Mouse (Mus musculus) kidney, adult 2 months (tissue): ENCODE measurements around the gene Brap. TPM values are rescaled to one million over a fixed set of nuclear protein-coding genes. Genes with fewer than 3 reads are reported as not detected.
A peak's percentile ranks its signal among the peaks of the same experiment; 100 is the strongest.
"Not testable (repeated sequence)": the region's sequence is repeated elsewhere in the genome, so short reads cannot be mapped to it uniquely, and the experiment has no call there.

Experiments
- DNase-seq: peaks from one replicate; pipeline ENCODE4 v3.0.0; 2021
- H3K27ac ChIP-seq: fragments of 200-500 bp; 2 replicates; pipeline ENCODE4 v1.5.1; 2012; ENCODE audit warnings: low read depth, low read length, control low read depth, inconsistent platforms; ENCODE audit not compliant: insufficient read depth
- H3K27me3 ChIP-seq: fragments of 200-500 bp; replicated peaks from 2 replicates; pipeline ENCODE4 v1.6.1; 2012; ENCODE audit warnings: mild to moderate bottlenecking, moderate library complexity, low read length, inconsistent platforms; ENCODE audit not compliant: control insufficient read depth, insufficient read depth
- H3K36me3 ChIP-seq: fragments of 200-500 bp; 2 replicates; pipeline ENCODE4 v1.6.1; 2012; ENCODE audit warnings: mild to moderate bottlenecking, moderate library complexity, low read length, inconsistent platforms; ENCODE audit not compliant: control insufficient read depth, insufficient read depth
- H3K4me1 ChIP-seq: fragments of 200-500 bp; 2 replicates; pipeline ENCODE4 v1.6.1; 2011; ENCODE audit warnings: low read length; ENCODE audit not compliant: control insufficient read depth, insufficient read depth
- H3K4me3 ChIP-seq: fragments of 200-500 bp; 2 replicates; pipeline ENCODE4 v1.5.1; 2011; ENCODE audit warnings: mild to moderate bottlenecking, low read depth, low read length, control low read depth; ENCODE audit not compliant: insufficient read depth
- CTCF ChIP-seq: fragments of 200-500 bp; conservative IDR thresholded peaks from 2 replicates; pipeline ENCODE4 v1.5.1; 2011; ENCODE audit warnings: low read depth, mild to moderate bottlenecking, control low read depth, low read length, moderate library complexity, mixed read lengths; ENCODE audit not compliant: insufficient read depth, insufficient read length
- POLR2A ChIP-seq: fragments of 200-500 bp; IDR thresholded peaks from one replicate; pipeline ENCODE4 v1.6.1; 2011; ENCODE audit warnings: low read depth, low read length, control low read depth
- WGBS: fragments of 180-500 bp; shearing (Covaris S2); methylation state at CpG from one replicate; pipeline ENCODE4 v1.1.7; 2018; 5-methylcytosine and 5-hydroxymethylcytosine counted together
- polyA plus RNA-seq: library from polyadenylated mRNA; depleted of rRNA; stranded (reverse); fragments of >200 nt; gene quantifications from 2 replicates; pipeline ENCODE4 v1.2.3, GENCODE M21; 2012

Gene Brap
- polyA plus RNA-seq, 1 experiment: 50.1 TPM

- H3K27ac ChIP-seq: no peak overlapping the region
- H3K36me3 ChIP-seq: peaks cover 11% of the 10 kb centered on the region
- TF ChIP-seq CTCF: no peak
- TF ChIP-seq POLR2A: no peak
- H3K27me3 ChIP-seq: no peaks in the 10 kb centered on the region
- 93% methylated on average over 2 of the region's 2 CpGs for WGBS
- H3K4me1 ChIP-seq: peaks cover 3% of the 10 kb centered on the region; the same call in 1 of the 2 replicates
- H3K4me3 ChIP-seq: no peak overlapping the region
- DNase-seq: no peak
Measured at GRCm38 (mm10) chr5:121682250-121682649, 21.9 kb downstream of the Brap start.

DNA sequence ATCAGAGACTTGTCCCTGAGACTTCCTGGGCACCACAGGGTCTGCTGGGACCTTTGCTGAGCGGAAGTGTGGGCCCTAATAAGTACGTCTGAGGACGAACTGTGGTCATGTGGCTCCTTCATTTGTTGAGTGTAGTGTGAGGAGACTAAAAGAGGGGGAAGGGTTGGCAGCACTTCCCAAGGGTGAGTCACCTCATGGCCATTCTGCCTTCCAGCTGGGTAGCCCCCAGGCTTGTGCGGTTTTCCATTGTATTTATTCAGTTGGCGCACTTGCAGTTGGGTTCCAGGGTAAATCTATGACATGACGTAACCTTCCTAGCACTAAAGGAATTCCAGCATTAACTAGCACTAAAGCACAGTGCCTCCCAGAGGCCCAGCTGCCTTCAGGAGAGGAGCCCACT lies 25.1 kb downstream of the Brap start:
- TF ChIP-seq POLR2A (no peak), CTCF (no peak)
- Histone ChIP-seq H3K4me1 (peaks cover 6% of the 10 kb centered on the region; the same call in 1 of the 2 replicates), H3K27ac (no peak overlapping the region), H3K36me3 (peaks cover 9% of the 10 kb centered on the region), H3K4me3 (no peak overlapping the region), H3K27me3 (no peaks in the 10 kb centered on the region)
- WGBS: 83% methylated on average over 6 of the region's 6 CpGs
- no peak for DNase-seq

- 0 out of 2 replicates have a peak overlapping the region, but pooled peaks have one; percentile 11 for H3K27ac ChIP-seq
- H3K4me1 ChIP-seq: peaks cover 11% of the 10 kb centered on the region; the same call in 1 of the 2 replicates
- H3K27me3 ChIP-seq: no peaks in the 10 kb centered on the region
- peak; percentile 45 for TF ChIP-seq CTCF
- TF ChIP-seq POLR2A: no peak
- 45% methylated on average over 15 of the region's 15 CpGs for WGBS
- peaks cover 9% of the 10 kb centered on the region for H3K36me3 ChIP-seq
- no peak overlapping the region for H3K4me3 ChIP-seq
- peak; percentile 78 for DNase-seq
Measured at GRCm38 (mm10) chr5:121686113-121686898, 25.9 kb downstream of the Brap start.

- Histone ChIP-seq H3K4me1 (peaks cover 11% of the 10 kb centered on the region; the same call in 1 of the 2 replicates), H3K27ac (peak overlapping the region; percentile 58), H3K36me3 (no peaks in the 10 kb centered on the region; the same call in 1 of the 2 replicates), H3K4me3 (no peak overlapping the region), H3K27me3 (no peaks in the 10 kb centered on the region)
- TF ChIP-seq POLR2A: no peak
- peak; percentile 7; the same call in 1 of the 2 replicates for TF ChIP-seq CTCF
- 41% methylated on average over 7 of the region's 7 CpGs for WGBS
- DNase-seq: peak; percentile 94
Measured at GRCm38 (mm10) chr5:121690482-121691211, 30.3 kb downstream of the Brap start.

- H3K4me1 ChIP-seq, H3K36me3 ChIP-seq, H3K27me3 ChIP-seq, H3K4me3 ChIP-seq, DNase-seq, H3K27ac ChIP-seq: not testable (repeated sequence)
- WGBS: 91% methylated on average over 7 of the region's 7 CpGs
Measured at GRCm38 (mm10) chr5:121691436-121691835, 31.1 kb downstream of the Brap start.

- no peak for DNase-seq
- Histone ChIP-seq H3K4me1 (peaks cover 8% of the 10 kb centered on the region; the same call in 1 of the 2 replicates), H3K4me3 (no peak overlapping the region), H3K36me3 (no peaks in the 10 kb centered on the region), H3K27ac (no peak overlapping the region), H3K27me3 (no peaks in the 10 kb centered on the region)
- no peak for TF ChIP-seq CTCF
- TF ChIP-seq POLR2A: no peak
- WGBS: 80% methylated on average over 4 of the region's 4 CpGs
Measured at GRCm38 (mm10) chr5:121692897-121693296, 32.5 kb downstream of the Brap start.

GRCm38 (mm10) chr5:121696761-121697160 lies 36.4 kb downstream of the Brap start:
- TF ChIP-seq POLR2A (no peak), CTCF (no peak)
- WGBS: 81% methylated on average over 6 of the region's 6 CpGs

More at GRCm38 (mm10) chr5:121696761-121697160, 36.4 kb downstream of the Brap start:
- no peaks in the 10 kb centered on the region for H3K4me1 ChIP-seq
- H3K27ac ChIP-seq: no peak overlapping the region
- H3K4me3 ChIP-seq: no peak overlapping the region
- no peaks in the 10 kb centered on the region for H3K27me3 ChIP-seq
- DNase-seq: no peak
- H3K36me3 ChIP-seq: no peaks in the 10 kb centered on the region
